Mouse (Mus musculus) fibroblast of lung, adult 2 months (primary cell): ENCODE results near the gene Cdk2.

Experiments
- DNase-seq: peaks from one replicate; pipeline ENCODE4 v3.0.0-alpha.2; 2011; ENCODE audit warnings: low read depth

Gene Cdk2

DNA sequence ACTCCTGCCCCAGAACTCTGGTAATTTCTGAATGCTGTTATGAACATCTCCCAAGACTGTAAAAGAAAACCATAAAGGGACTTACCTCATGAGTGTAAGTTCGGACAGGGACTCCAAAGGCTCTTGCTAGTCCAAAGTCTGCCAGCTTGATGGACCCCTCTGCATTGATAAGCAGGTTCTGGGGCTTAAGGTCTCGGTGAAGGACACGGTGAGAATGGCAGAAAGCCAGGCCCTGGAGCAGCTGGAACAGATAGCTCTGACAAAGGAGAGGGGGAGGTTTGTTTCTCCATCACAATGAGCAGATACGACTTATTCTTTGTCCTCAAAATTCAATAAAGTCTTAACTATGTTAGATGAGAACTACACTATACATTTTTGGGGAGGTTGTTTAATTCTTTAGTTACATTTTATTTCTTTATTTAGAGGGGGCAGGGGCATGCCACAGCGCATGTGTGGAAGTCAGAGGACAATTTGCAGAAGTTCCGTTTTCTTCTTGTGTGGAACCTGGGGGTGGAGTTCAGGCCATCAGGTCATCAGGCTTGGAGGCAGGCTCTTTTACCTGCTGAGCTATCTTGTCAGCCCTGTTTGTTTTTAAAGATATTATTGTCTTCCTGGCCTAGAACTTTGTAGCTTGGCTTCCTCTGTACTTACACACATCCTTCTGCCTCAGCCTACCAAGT lies 2.4 kb downstream of the Cdk2 start:
- DNase-seq, result no peak

DNA sequence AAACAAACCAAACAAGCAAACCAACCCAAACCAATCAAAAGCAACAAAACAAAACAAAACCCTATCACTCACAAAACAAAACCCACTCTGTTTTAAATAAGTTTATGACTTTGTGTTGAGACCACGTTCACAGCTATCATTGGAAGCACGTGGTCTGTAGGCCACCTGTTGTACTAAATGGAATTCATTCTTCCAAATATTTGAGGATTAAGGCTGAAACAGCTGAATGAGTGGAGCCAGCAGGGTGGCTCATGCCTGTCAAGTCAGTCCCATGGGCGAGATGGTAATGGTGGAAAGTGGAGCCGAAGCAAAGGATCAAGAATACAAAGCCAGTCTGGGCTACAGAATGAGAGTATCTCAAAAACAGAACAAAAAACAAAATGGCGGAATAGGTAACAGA lies 4.1 kb downstream of the Cdk2 start:
- DNase-seq, result no peak

DNA sequence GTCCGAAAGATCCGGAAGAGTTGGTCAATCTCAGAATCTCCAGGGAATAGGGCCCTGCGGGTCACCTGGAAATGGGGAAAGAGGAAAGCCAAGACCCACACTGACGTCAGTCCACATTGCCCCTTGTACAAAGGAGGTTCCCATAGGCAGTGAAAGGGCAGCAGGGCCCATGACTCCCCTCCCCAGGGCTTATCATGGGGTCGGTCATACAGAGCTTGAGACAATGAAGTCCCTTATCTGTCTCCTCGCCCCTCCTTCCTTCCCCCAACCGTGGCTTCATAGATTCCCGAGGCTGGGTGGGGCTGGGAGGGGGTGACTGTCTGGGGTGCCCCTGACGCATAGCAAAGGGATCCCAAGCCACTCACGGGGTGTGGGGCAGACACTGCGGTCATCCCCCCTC lies 5.2 kb downstream of the Cdk2 start:
- no peak for DNase-seq

DNA sequence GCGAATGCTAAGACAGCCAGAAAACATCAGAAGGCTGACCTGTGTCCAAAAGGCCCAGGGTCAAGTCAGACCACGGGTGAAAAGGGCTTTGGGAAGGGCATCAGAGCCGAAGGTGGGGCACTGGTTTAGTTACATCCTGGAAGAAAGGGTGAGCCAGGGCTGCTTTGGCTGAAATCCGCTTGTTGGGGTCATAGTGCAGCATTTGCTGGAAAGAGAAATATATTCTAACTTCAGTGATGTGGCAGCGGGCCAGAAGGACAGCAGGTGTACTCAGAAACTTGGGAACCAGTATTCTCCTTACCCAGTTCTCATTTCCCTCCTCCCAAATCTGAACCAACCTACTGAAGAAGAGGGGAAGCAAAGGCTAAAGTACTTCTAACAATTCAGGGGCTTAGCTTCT lies 5.8 kb downstream of the Cdk2 start:
- DNase-seq, result no peak

DNA sequence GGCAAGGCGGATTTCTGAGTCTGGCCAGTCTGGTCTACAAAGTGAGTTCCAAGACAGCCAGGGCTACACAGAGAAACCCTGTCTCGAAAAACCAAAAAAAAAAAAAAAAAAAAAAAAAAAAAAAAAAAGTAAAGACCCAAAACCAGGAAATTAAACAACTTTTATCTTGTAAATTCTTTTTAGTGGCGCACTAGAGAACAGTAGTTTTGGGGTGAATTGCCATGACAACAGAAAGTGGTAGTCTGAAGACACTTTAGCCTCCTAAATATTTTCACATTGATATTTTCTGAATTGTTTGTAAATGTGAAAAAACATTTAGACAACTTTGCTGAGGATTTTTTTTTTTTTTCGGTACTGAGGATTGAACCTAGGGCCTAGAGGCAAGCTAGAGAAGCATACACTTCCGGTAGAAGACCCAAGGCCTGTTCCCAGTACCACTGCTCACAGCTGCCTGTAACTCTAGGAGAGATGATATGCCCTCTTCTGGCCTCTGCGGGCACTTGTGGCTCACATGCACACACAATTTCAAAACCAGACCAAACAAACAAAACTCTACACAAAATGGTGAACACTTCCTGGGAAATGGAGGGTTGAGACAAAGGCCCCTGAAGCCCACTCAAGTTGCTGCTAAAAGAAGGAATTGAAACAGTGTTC lies 7.6 kb downstream of the Cdk2 start:
- no peak for DNase-seq

DNA sequence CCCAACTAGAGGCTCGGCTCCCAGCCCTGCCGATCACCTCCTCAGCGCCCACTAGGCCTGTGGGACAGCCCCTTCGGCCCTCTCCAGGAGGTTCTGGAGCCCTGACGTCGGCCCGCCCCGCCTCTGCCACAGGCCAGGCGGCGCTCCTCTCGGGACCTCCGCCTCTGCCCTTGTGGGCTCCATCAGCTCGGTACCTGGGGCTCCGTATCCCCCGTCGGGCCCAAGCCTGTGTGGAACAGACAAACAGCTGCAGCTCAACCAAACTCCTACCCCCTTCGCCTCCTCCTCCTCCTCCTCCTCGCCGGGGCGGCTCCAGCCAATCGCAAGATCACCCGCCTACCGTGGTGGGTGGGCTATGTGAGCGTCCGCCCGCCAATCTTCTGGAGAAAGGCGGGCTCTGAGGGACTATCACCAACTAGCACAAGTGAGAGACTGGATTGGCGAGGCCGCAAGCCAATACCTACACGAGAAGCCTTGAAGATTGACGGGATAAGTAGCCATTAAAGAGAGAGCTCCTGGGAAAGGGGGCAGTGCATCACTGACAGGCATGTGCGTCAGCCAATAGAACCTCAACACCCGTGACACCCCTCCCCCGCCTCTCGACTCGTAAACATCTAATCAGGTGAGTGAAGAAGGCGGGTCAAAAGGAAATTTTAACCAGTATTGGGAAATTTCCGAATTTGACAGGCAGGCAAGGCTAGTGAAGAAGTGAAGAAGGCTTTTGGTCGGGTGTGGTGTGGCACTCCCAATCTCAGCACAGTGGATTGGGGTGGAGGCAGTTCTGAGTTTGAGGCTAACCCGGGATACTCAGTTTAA lies 8.6 kb downstream of the Cdk2 start, which contains the start of gene Rab5b:
Gene Rab5b, minus strand, starts transcription at position 273 of the 816 bp plus-strand sequence.
- DNase-seq, result peak; percentile 100

DNA sequence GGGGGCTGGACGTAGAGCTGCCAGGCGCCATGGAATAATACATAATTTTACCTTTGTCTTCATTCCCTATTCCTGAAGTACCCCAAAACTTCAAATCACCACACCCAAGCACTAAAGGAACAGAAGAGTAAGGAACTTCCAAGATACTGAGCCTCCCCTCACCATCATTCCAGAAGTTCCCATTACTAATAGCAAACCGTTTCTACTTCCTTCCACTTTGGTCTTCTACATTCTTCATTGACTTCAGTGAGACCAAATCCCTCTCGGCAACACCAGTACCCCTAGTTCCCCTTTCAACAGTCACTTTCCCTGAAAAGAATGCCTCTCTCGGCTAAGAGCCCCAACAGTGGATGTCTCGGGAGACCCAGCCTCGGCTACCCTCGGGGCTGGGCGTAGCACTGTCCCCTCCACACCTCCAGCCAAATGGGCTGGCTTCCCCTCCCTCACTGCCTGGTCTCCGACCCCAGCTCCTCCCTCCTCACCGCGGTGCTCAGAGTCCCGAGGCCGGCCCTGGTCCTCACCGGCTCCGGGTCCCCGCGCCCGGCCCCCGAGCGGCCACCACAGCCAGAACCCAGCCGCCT lies 9.3 kb downstream of the Cdk2 start:
- peak; percentile 5 for DNase-seq

DNA sequence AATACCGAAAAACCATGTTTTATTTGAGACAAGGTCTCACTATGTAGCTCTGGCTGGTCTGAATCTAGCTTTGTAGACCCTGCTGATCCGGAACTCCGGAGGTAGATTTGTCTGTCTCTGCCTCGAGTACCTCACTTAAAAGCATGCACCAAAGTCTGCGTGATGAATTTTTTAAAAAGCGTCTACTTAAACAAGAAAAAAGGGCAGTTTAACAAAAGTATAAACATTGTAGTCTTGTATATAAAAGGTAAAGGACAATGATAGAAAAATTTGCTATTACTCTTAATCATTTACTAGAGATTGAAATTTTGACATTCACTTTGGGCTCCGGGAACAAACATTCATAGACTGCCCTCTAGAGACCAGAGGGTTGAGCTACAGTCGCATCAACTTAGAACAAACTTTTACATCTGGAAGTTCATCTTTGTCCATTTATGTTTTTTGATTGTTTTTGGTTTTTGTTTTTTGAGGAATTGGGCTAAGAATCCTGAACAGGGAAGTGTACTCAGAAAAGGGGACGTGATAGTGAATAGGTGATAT lies 30.3 kb downstream of the Cdk2 start:
- no peak for DNase-seq

DNA sequence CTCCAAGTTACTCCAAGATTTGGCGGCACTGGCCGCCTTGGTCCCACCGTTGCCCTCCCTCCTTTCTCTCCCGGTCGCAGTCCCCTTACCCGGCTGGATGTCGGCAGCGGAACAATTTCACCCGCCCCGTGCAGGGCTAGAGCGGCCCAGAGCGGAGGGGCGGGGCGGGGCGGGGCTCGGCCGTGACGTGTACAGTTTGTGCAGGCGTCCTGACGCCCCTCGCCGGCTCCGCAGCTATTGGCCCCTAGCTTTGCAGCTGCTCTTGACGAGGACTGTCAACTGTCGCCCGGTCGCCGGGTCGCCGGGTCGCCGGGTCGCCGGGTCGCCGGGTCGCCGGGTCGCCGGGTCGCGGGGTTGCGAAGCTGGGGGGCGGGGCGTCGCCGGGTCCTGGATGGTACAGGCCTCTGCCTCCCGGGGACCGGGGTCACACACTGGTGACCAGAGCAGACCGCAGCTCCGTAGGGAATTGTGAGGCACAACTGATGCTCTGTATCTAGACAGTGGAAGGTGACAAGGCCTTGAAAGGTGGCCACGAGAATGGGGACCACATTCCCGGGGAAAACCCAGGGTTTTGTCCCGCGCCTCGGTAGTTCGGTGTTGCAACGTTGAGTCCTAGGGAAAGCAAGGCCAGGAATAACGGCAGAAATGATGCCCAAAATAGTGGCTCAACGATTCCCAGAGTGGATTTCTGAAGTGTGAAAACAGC lies 30.9 kb downstream of the Cdk2 start, which contains the start of gene Suox:
Gene Suox, minus strand, starts transcription at position 311 of the 706 bp plus-strand sequence.
- no peak for DNase-seq

DNA sequence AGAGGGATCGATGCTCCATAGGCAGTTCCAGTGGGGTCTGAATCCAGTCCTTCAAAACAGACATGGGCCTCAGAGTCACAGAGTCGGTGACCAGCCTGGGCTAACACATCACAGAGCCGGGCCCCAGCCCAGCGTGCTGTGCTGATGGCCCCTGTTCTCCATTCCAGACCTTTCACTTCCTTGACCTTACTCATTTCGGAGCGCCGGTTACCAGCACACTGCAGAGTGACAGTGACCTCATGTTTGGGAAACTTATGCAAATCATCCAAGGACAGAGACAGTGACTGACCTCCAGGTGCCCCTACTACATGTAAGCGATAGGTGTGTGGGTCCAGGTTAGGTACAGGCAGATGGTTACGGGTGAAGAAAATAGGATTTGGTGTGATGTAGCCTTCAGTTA lies 33.7 kb downstream of the Cdk2 start:
- DNase-seq, result no peak

DNA sequence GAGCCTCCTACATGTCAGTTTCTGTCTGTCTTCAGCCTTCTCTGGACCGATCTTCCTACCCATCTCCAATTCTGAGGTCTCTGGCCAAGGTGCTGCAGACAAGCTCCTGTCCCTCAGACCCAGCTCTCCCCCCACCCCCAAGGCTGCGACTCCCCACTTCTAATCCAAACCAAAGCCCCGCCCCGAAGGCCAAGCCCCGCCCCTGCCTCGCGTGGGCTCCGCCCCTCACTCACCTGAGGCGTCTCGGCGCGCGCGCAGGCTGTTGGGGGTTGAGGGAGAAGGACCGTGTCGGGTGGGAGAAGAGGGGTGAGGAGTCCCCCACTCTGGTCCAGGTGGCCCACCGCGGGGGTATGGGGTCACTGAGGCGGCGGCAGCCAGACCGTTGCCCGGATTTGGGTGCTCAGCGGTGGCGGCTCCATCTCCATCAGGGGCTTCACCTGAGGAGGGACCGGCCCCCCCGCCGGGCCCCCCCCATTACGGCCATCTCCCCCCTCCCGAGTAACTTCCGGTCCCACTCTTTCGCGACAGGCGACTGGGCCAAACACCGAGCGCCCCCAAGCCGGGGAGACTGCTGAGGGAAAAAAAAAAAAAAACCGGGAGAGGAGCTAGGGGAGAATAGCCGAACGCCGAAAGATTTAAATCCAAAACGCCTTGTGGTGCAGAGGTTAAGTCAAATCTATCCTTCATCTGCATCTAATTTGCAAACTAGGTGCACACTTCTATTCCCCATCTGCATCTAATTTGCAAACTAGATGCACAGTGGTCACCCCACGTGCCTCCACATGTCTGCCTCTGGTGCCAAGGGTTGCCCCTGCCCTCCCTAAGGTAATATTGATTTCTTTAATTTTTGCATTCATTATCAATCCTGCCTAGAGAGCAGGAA lies 35.8 kb downstream of the Cdk2 start:
- no peak for DNase-seq

DNA sequence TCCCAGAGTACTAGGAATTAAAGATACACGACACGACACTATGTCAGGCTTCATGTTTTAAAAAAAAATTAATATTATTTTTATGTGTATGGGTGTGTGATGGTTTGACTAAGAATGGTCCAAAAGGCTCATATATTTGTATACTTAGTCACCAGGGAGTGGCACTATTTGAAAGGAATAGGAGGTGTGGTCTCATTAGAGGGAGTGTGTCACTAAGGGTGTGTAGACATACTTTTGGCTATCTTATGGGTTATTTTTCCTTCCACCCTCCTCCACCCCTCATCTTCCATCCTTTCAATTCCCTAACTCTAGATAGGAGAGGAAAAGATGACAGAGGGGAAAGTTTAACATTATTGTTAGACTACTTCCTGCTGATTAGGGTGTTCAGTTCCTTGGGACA lies 39.0 kb downstream of the Cdk2 start:
- DNase-seq, result no peak

DNA sequence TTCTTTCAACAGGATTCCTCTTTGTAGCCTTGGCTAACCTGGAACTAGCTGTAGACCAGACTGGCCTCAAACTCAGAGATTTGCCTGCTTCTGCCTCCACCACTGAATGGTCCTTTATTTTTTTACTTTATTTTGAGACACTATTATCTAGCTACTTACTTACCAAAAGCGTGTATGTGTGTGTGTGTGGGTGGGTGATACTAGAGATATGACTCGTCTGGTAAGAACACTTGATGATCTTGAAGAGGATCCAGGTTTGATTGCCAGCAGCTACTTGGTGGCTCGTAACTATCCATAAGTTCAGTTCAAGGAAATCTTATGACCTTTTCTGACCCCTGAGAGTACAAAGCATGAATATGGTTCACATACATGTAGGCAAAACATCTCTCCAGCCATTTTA lies 39.5 kb downstream of the Cdk2 start:
- DNase-seq, result no peak

DNA sequence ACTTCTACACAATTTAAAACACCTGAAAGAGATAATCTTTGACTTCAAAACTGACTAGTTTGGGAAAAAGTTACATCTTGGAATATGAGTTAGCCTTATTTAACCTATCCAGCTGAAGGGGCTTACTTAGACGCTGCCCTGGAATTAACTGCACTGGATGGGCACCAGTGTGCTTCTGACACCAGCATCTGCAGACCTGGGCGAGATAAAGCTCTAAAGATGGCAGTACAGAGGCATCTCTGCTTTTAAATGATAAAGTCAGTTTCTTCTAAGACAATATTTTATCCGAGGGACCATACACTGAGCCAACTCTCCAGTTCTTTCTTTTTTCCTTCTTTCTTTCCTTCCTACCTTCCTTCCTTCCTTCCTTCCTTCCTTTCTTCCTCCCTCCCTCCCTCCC lies 40.0 kb downstream of the Cdk2 start:
- DNase-seq, result no peak

DNA sequence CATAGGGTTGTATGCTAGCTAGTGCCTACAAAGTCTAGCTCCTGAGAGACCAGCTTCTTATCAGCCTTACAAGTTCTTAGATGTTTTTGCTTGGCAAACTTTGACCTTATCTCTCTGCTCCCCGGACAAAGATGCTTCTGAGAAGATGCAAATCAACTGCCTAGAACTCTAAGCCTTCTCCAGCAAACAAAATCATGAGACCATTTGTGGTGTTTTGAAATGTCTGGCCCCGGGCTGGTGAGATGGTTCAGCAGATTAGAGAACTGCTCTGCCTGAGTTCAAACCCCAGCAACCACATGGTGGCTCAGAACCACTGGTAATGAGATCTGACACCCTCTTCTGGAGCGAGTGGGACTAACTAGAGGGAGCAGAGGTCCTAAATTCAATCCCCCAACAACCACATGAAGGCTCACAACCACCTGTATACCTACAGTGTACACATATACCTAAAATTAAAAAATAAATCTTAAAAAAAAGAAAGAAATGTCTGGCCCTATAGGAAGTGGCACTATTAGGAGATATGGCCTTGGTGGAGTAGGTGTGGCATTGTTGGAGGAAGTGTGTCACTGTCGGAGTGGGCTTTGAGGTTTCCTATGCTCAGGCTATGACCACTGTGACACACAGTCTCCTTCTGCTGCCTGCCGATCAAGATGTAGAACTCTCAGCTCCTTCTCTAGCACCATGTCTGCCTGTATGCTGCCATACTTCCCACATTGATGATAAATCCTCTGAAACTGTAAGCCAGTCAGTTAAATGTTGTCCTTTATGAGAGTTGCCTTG lies 41.2 kb downstream of the Cdk2 start:
- DNase-seq, result no peak

DNA sequence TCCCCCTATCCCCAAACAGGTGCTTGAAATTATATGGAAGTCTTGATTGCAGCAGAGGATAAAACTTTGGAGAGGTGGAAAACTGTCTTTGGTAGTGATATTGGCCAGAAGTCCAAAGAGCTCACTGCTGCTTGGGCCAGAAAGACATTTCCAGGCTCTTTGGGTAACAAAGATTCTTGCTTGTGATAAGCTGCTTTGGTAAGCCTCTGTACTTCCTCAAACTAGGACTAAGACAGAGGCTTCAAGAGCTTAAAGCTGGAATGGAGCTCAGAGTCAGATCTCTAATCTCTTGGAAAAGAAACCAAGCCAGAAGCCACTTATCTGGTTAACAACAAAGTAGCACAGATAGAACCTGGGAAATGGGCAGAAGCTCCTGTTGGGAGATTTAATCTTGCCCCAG lies 42.4 kb downstream of the Cdk2 start:
- DNase-seq, result no peak

DNA sequence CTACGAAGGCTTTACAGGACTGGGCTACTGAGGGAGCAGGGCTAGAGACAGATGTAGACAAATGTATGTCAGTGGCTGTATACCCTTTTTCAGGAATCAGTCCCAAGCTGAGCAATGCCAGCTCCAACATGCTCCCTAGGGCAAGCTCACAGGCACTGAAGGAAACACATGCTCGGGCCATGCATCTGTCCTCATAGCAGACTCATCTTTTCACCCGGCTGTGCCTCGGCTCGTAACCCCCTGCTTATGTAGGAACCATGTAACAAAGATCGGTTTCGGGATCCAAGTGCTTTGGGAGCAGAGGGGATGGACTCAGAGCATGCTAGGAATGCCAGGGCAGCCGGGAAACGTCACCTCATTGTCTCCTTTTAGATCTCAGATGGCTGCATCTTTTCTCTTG lies 45.3 kb downstream of the Cdk2 start:
- no peak for DNase-seq

DNA sequence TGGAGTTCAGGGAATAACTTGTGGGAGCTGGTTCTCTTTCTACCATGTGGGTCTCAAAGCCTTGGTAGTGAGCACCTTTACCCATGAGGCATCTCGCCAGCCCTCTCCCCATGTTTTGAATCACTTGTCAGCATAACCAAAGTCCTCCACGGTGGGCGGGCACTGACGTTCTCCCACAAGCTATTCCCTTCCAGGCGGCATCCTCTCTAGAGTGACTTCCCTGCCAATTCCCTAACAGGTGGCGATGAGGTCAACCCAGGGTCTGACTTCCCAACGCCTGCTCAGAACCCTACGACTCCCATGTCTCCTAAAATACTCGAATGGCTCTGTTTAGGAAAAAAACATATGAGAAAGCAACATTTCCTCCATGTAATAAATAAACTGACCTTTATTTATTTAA lies 47.0 kb downstream of the Cdk2 start:
- DNase-seq, result no peak

DNA sequence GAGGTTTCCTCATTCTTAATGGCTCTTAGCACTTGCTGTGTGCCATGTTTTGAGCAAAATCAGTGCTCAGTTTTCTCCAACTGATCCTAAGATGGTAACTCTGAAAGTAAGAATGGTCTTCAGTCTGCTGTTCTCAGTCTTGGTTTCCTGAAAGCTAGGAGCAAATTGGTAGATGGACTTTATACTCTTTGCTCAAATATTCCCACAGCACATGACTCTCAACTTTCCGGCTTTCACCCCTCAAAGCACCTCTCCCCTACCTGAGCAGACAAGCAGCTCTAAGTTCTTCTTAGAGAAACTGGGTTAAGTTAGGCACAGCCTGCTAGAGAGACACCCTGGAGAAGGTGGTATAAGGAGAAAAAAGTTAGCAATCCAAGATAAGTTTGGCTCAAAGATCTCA lies 48.1 kb downstream of the Cdk2 start:
- DNase-seq, result no peak

DNA sequence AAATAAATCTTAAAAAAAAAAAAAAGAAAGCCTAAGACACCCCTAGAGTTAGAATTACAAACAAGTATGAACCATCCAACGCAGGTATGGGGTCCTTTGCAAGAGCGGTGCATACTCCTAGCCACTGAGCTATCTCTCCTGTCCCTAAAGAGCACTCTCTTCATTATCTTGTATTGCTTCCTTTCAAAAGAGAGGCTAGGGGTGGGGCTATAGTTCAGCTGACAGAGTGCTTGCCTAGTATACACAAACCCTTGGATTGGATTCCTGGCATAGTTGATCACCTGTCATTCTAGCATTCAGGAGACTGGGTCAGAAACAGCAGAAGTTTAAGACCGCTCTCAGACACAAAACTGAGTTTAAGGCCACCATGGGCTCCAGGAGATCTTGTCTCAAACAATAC lies 49.6 kb downstream of the Cdk2 start:
- no peak for DNase-seq
